Comparison of ENCODE assay signal across 25 mouse cellular contexts in genomic region chr3:69233552-69234189, GRCm38 (mm10). TPM values are rescaled to one million over a fixed set of nuclear protein-coding genes. Genes with fewer than 3 reads are reported as not detected.
DNase-seq lines count a peak whose midpoint lies in the region; ATAC-seq and TF ChIP-seq lines count a peak whose summit lies in the region.
"Not testable (repeated sequence)": the region's sequence is repeated elsewhere in the genome, so short reads cannot be mapped to it uniquely, and the experiment has no call there.
"Had no signal": no experiment of that assay in that cellular context is flagged by ENCODE, and none has a peak within 500 bp of the region (broad histone marks: within the 10 kb centered on the region; RNA-seq: fewer than 3 reads in every experiment).

No protein-coding gene starts in this region.

- H3K4me2 ChIP-seq in CH12.LX (ENCODE audit: insufficient read depth, low read depth, poor library complexity, severe bottlenecking); embryonic facial prominence, embryonic 12.5 days (replicated peaks); embryonic facial prominence, embryonic 14.5 days (ENCODE audit: low read depth, low read length); lung, embryonic 15.5 days; lung, postnatal 0 days (replicated peaks; ENCODE audit: low read depth, low read length); stomach, embryonic 15.5 days; stomach, postnatal 0 days (replicated peaks; ENCODE audit: low read depth): not testable (repeated sequence)

- not testable (repeated sequence) for TF ChIP-seq EP300 in CH12.LX (IDR thresholded peaks at IDR 0.05; ENCODE audit: low read length); lung, postnatal 0 days (IDR thresholded peaks at IDR 0.05); stomach, postnatal 0 days (optimal IDR thresholded peaks at IDR 0.05)

- WGBS in embryonic facial prominence, embryonic 12.5 days: 80% methylated on average over 10 of the region's 10 CpGs
- WGBS in embryonic facial prominence, embryonic 14.5 days: 83% methylated on average over 10 of the region's 10 CpGs
- WGBS in lung, embryonic 15.5 days: 68% methylated on average over 10 of the region's 10 CpGs
- 52% methylated on average over 10 of the region's 10 CpGs for WGBS in lung, postnatal 0 days
- WGBS in stomach, embryonic 15.5 days: 81% methylated on average over 10 of the region's 10 CpGs
- WGBS in stomach, postnatal 0 days: 61% methylated on average over 10 of the region's 10 CpGs

- not testable (repeated sequence) for TF ChIP-seq CTCF in CH12.LX (conservative IDR thresholded peaks at IDR 0.05 in 1 of 2, IDR thresholded peaks at IDR 0.05 in 1 of 2; ENCODE audit: low read depth in 2 of 2, low read length in 2 of 2); lung, postnatal 0 days (IDR thresholded peaks at IDR 0.05); stomach, postnatal 0 days (IDR thresholded peaks at IDR 0.05; ENCODE audit: low read depth)

- dilution Hi-C loops in CH12.LX (cut with MboI; ENCODE audit: extremely low pct_ligation_motif_present, extremely low pct_unique_long_range_greater_than_20kb, low sequenced_read_pairs): not testable (repeated sequence)

- H3K4me1 ChIP-seq in CH12.LX (ENCODE audit: control insufficient read depth in 1 of 2, insufficient read depth in 2 of 2); embryonic facial prominence, embryonic 12.5 days; embryonic facial prominence, embryonic 14.5 days (ENCODE audit: control insufficient read depth, insufficient read depth, low read length); lung, embryonic 15.5 days; lung, postnatal 0 days (ENCODE audit: insufficient read depth, low read depth, low read length); stomach, embryonic 15.5 days; stomach, postnatal 0 days (replicated peaks; ENCODE audit: control insufficient read depth, insufficient read depth): not testable (repeated sequence)

- not testable (repeated sequence) for H3K27ac ChIP-seq in CH12.LX (ENCODE audit: insufficient read depth, low read depth); embryonic facial prominence, embryonic 12.5 days; embryonic facial prominence, embryonic 14.5 days (replicated peaks; ENCODE audit: low read depth, low read length); lung, postnatal 0 days (ENCODE audit: low read length)
- 0 out of 2 replicates have a peak overlapping the region, but pooled peaks have one; percentile 9 for H3K27ac ChIP-seq in lung, embryonic 15.5 days
- peak overlapping the region; percentile 54; the same call in 1 of the 2 replicates for H3K27ac ChIP-seq in stomach, embryonic 15.5 days
- peak overlapping the region; percentile 53; the same call in 1 of the 2 replicates for H3K27ac ChIP-seq in stomach, postnatal 0 days (replicated peaks)

- not testable (repeated sequence) for H3K9me3 ChIP-seq in CH12.LX (replicated peaks; ENCODE audit: low read length); embryonic facial prominence, embryonic 12.5 days; embryonic facial prominence, embryonic 14.5 days (ENCODE audit: control insufficient read depth, low read length); lung, embryonic 15.5 days; lung, postnatal 0 days (ENCODE audit: low read length); stomach, embryonic 15.5 days; stomach, postnatal 0 days (ENCODE audit: control insufficient read depth, low read length)

- not testable (repeated sequence) for TF ChIP-seq POLR2A in CH12.LX (IDR thresholded peaks at IDR 0.05; ENCODE audit: low read depth, low read length)

- not testable (repeated sequence) for H3K79me2 ChIP-seq in CH12.LX (replicated peaks; ENCODE audit: control insufficient read depth, extremely low read depth, insufficient read depth, poor library complexity, severe bottlenecking)

- in situ Hi-C loops in CH12.LX (cut with MboI; ENCODE audit: low pct_ligation_motif_present, low pct_unique_long_range_greater_than_20kb, low sequenced_read_pairs): loop anchor here (25.0 kb wide), 1 partner anchor 654 kb away; no protein-coding TSS in a partner anchor

- not testable (repeated sequence) for H3K4me3 ChIP-seq in CH12.LX (replicated peaks in 1 of 3; ENCODE audit: low read depth in 2 of 3, low read length in 2 of 3, poor library complexity in 1 of 3); embryonic facial prominence, embryonic 12.5 days; embryonic facial prominence, embryonic 14.5 days (ENCODE audit: low read depth, low read length); lung, embryonic 15.5 days; lung, postnatal 0 days (ENCODE audit: low read depth, low read length); stomach, embryonic 15.5 days (replicated peaks); stomach, postnatal 0 days (ENCODE audit: low read depth, low read length)

- not testable (repeated sequence) for TF ChIP-seq RAD21 in CH12.LX (IDR thresholded peaks at IDR 0.05; ENCODE audit: low read depth, low read length)

- not testable (repeated sequence) for DNase-seq in CH12.LX (ENCODE audit: extremely low read depth); embryonic facial prominence, embryonic 14.5 days (ENCODE audit: low spot score); stomach, postnatal 0 days (ENCODE audit: low spot score)
- DNase-seq in ES-CJ7 (ENCODE audit: low read depth, low spot score): peak; percentile 16
- peak; percentile 30 for DNase-seq in lung, postnatal 0 days (ENCODE audit: low spot score)

- H3K9ac ChIP-seq in CH12.LX (ENCODE audit: insufficient read depth, low read depth); embryonic facial prominence, embryonic 12.5 days; embryonic facial prominence, embryonic 14.5 days (ENCODE audit: low read depth, low read length); lung, embryonic 15.5 days; lung, postnatal 0 days (replicated peaks; ENCODE audit: low read depth); stomach, embryonic 15.5 days; stomach, postnatal 0 days (ENCODE audit: low read length): not testable (repeated sequence)

- H3K36me3 ChIP-seq in CH12.LX (replicated peaks in 1 of 2; ENCODE audit: control insufficient read depth in 1 of 2, insufficient read depth in 1 of 2, low read length in 1 of 2); embryonic facial prominence, embryonic 12.5 days; embryonic facial prominence, embryonic 14.5 days (ENCODE audit: control insufficient read depth, insufficient read depth, low read length); lung, embryonic 15.5 days; lung, postnatal 0 days (ENCODE audit: insufficient read depth, low read length); stomach, embryonic 15.5 days; stomach, postnatal 0 days (ENCODE audit: control insufficient read depth, insufficient read depth, low read length): not testable (repeated sequence)

- H3K27me3 ChIP-seq in CH12.LX (replicated peaks); embryonic facial prominence, embryonic 12.5 days; embryonic facial prominence, embryonic 14.5 days (replicated peaks; ENCODE audit: control insufficient read depth, insufficient read depth, low read length); lung, embryonic 15.5 days; lung, postnatal 0 days (replicated peaks; ENCODE audit: insufficient read depth, low read length); stomach, embryonic 15.5 days (replicated peaks); stomach, postnatal 0 days (ENCODE audit: control insufficient read depth, insufficient read depth, low read length): not testable (repeated sequence)

- ATAC-seq in embryonic facial prominence, embryonic 12.5 days (ENCODE audit: insufficient number of reproducible peaks, insufficient read depth, low FRiP score, low TSS enrichment): 0 out of 2 replicates have a peak, but pooled peaks have one; percentile 41
- peak; percentile 67; the same call in 1 of the 2 replicates for ATAC-seq in embryonic facial prominence, embryonic 14.5 days (ENCODE audit: low read depth)
- ATAC-seq in lung, embryonic 15.5 days (ENCODE audit: borderline replicate concordance, extremely low read depth, low FRiP score, low TSS enrichment): peak; percentile 39; the same call in 1 of the 2 replicates
- ATAC-seq in lung, postnatal 0 days: peak; percentile 52; the same call in 1 of the 2 replicates
- ATAC-seq in stomach, embryonic 15.5 days (ENCODE audit: insufficient read depth, low FRiP score, low read depth): peak; percentile 39; the same call in 1 of the 2 replicates
- ATAC-seq in stomach, postnatal 0 days (ENCODE audit: low FRiP score, low TSS enrichment): peak; percentile 63

TF ChIP-seq in CH12.LX, 34 proteins besides CTCF, POLR2A, EP300 and RAD21:
- TF ChIP-seq BHLHE40 (IDR thresholded peaks at IDR 0.05; ENCODE audit: low read depth, low read length): peak; percentile 51
- TF ChIP-seq TCF12 (IDR thresholded peaks at IDR 0.05; ENCODE audit: low read depth, low read length): 0 out of 2 replicates have a peak, but pooled peaks have one; percentile 26

RNA-seq across cellular contexts. Expression of gene Arl14, which starts 11.5 kb away (rescaled TPM):
- total RNA-seq in CH12.LX (2012; rRNA removed) (not detected in 2 replicates), CH12.LX (2014; rRNA removed) (not detected in 2 replicates)
- not detected in 2 replicates for polyA plus RNA-seq in CH12.LX (2012; ENCODE audit: insufficient read length, low read depth)
- not detected in 2 replicates for polyA plus RNA-seq in embryonic facial prominence, embryonic 12.5 days (2016; fragmentation: Nextera tagmentation; extraction: Ambion mirVana)
- polyA plus RNA-seq in embryonic facial prominence, embryonic 14.5 days (2014; fragmentation: Nextera tagmentation; extraction: Ambion mirVana): not detected in 2 replicates
- polyA plus RNA-seq in lung, embryonic 15.5 days (2015; fragmentation: Nextera tagmentation; extraction: Ambion mirVana): 1.1 TPM in 2 replicates
- 0.10 TPM in 1 of 2 replicates, not detected in the other for polyA plus RNA-seq in lung, postnatal 0 days (2015; fragmentation: Nextera tagmentation; extraction: Ambion mirVana)
- polyA plus RNA-seq in stomach, embryonic 15.5 days (2015; fragmentation: Nextera tagmentation; extraction: Ambion mirVana): 9.6 and 11.4 TPM in 2 replicates
- polyA plus RNA-seq in stomach, postnatal 0 days (2015; fragmentation: Nextera tagmentation; extraction: Ambion mirVana): 31.5 and 39.8 TPM in 2 replicates
- total RNA-seq: adrenal gland, adult 18-20 months; adrenal gland, adult 8-10 months; adrenal gland, postnatal 14 days; adrenal gland, postnatal 36 days; ES-E14; MEL had no signal
- polyA plus RNA-seq: activated CD4-positive, CD25-positive, alpha-beta regulatory T cell, adult 4 months; CD4-positive, CD25-positive, alpha-beta regulatory T cell, adult 4 months; cerebellum, adult 2 months; cortical plate, adult 2 months; embryonic facial prominence, embryonic 10.5 days; erythroblast, embryonic 14.5 days; forebrain, embryonic 10.5 days; forebrain, embryonic 12.5 days; forebrain, embryonic 14.5 days; forebrain, embryonic 16.5 days; frontal cortex, adult 2 months had no signal
